Comparison of ENCODE assay signal across 8 mouse cellular contexts in the genomic region with DNA sequence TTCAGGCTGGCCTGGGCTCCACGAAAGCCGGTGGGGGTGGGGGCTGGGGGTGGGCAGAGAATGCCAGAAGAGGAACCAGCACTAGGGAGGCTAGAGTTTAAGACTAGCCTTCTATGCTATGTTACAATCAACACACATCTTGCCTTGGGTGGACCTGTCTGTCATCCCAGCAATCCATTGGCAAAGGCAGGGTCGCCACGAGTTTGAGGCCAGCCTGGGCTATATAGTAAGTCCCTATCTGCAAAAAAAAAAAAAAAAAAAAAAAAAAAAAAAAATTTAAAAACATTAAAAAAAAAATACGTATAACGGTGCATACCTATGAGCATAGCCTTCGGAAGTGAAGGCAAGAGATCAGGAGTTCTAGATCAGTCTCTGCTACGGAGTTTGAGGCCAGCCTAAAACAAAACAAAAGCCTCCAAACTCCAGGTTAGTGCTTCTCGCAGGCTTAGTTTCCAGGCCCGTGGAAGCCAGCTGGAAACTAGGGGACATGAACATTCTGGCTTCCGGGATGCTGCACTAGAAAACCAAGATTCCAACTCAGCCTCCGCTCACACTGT. TPM values are rescaled to one million over a fixed set of nuclear protein-coding genes. Genes with fewer than 3 reads are reported as not detected.
A peak's percentile ranks its signal among the peaks of the same experiment; 100 is the strongest.
DNase-seq lines count a peak whose midpoint lies in the region; ATAC-seq and TF ChIP-seq lines count a peak whose summit lies in the region.

No protein-coding gene starts in this region.

- peak overlapping the region; percentile 70 for H3K9ac ChIP-seq in limb, embryonic 13.5 days

- H3K27me3 ChIP-seq in cerebellum, adult 2 months (ENCODE audit: control insufficient read depth, insufficient read depth, low read length): no peaks in the 10 kb centered on the region
- no peaks in the 10 kb centered on the region for H3K27me3 ChIP-seq in testis, adult 2 months (ENCODE audit: control insufficient read depth, insufficient read depth, low read length)
- H3K27me3 ChIP-seq in limb, embryonic 13.5 days: no peaks in the 10 kb centered on the region

- 9% methylated on average over 12 of the region's 12 CpGs for WGBS in cerebellum, adult 2 months
- whole genome bisulfite sequencing in limb, embryonic 13.5 days: 19% methylated on average over 12 of the region's 12 CpGs

- H3K36me3 ChIP-seq in testis, adult 2 months (ENCODE audit: control insufficient read depth, insufficient read depth, low read length): no peaks in the 10 kb centered on the region
- peaks cover 29% of the 10 kb centered on the region for H3K36me3 ChIP-seq in limb, embryonic 13.5 days

- DNase-seq in cerebellum, adult 2 months: no peak
- DNase-seq in cerebellum, adult 18-20 months: no peak
- DNase-seq in testis, postnatal 14 days (ENCODE audit: low spot score): no peak
- DNase-seq in right cerebral cortex, postnatal 10 days (ENCODE audit: low spot score in 2 of 2): no peak
- no peak for DNase-seq in urinary bladder, postnatal 4 days (ENCODE audit: low spot score in 2 of 2)
- no peak for DNase-seq in adrenal gland, adult 18-20 months (ENCODE audit: low spot score in 2 of 2)

- no peak for ATAC-seq in limb, embryonic 13.5 days (ENCODE audit: low FRiP score, low read depth)

- H3K27ac ChIP-seq in cerebellum, adult 2 months (ENCODE audit: insufficient read depth, low read length): peak overlapping the region; percentile 88
- peak overlapping the region; percentile 97 for H3K27ac ChIP-seq in testis, adult 2 months (ENCODE audit: control insufficient read depth, insufficient read depth, low read depth, low read length)
- H3K27ac ChIP-seq in limb, embryonic 13.5 days: peak overlapping the region; percentile 64

- peak overlapping the region; percentile 89 for H3K4me3 ChIP-seq in cerebellum, adult 2 months (replicated peaks; ENCODE audit: insufficient read depth, low read depth, low read length)
- H3K4me3 ChIP-seq in testis, adult 2 months (ENCODE audit: control insufficient read depth, low read depth, low read length): peak overlapping the region; percentile 99
- peak overlapping the region; percentile 61 for H3K4me3 ChIP-seq in limb, embryonic 13.5 days

- no peak for TF ChIP-seq POLR2A in cerebellum, adult 2 months (IDR thresholded peaks at IDR 0.05; ENCODE audit: borderline replicate concordance, insufficient read depth, low read length)
- no peak for TF ChIP-seq POLR2A in testis, adult 2 months (IDR thresholded peaks at IDR 0.05; ENCODE audit: control insufficient read depth, low read depth, low read length)

- H3K4me1 ChIP-seq in cerebellum, adult 2 months (ENCODE audit: control insufficient read depth, insufficient read depth, low read length): peaks cover 20% of the 10 kb centered on the region
- peaks cover 24% of the 10 kb centered on the region for H3K4me1 ChIP-seq in testis, adult 2 months (ENCODE audit: control insufficient read depth, insufficient read depth, low read length)
- peaks cover 60% of the 10 kb centered on the region for H3K4me1 ChIP-seq in limb, embryonic 13.5 days

- no peaks in the 10 kb centered on the region for H3K9me3 ChIP-seq in limb, embryonic 13.5 days

- peak overlapping the region; percentile 99 for H3K4me2 ChIP-seq in limb, embryonic 13.5 days (replicated peaks)

- TF ChIP-seq CTCF in cerebellum, adult 2 months (IDR thresholded peaks at IDR 0.05; ENCODE audit: borderline replicate concordance, insufficient read depth, low read depth, low read length): no peak
- TF ChIP-seq CTCF in testis, adult 2 months (IDR thresholded peaks at IDR 0.05; ENCODE audit: control insufficient read depth, insufficient read depth, insufficient replicate concordance, low read depth, low read length): no peak

RNA-seq across cellular contexts. Expression of a gene that starts 1.0 kb away (rescaled TPM):
- polyA plus RNA-seq in cerebellum, adult 2 months (2012; rRNA removed): 0.22 and 0.29 TPM in 2 replicates
- 844 and 936 TPM in 2 replicates for polyA plus RNA-seq in testis, adult 2 months (2012; rRNA removed)
- polyA plus RNA-seq in limb, embryonic 13.5 days (2015; fragmentation: Nextera tagmentation; extraction: Ambion mirVana): 4.3 TPM in 2 replicates
- under 1 TPM; 0.51 to 0.60 TPM for total RNA-seq in adrenal gland, adult 18-20 months (2021)

RNA-seq across cellular contexts. Expression of a gene that starts 1.4 kb away (rescaled TPM):
- polyA plus RNA-seq in cerebellum, adult 2 months (2012; rRNA removed): 221 and 239 TPM in 2 replicates
- 122 and 131 TPM in 2 replicates for polyA plus RNA-seq in testis, adult 2 months (2012; rRNA removed)
- 173 and 181 TPM in 2 replicates for polyA plus RNA-seq in limb, embryonic 13.5 days (2015; fragmentation: Nextera tagmentation; extraction: Ambion mirVana)
- total RNA-seq in adrenal gland, adult 18-20 months (2021): 100 to 1,000 TPM; 176 to 210 TPM

RNA-seq across cellular contexts. Expression of a gene that starts 1.5 kb away (rescaled TPM):
- 15.4 and 16.8 TPM in 2 replicates for polyA plus RNA-seq in cerebellum, adult 2 months (2012; rRNA removed)
- polyA plus RNA-seq in testis, adult 2 months (2012; rRNA removed): 0.95 TPM in 2 replicates
- 4.2 and 6.6 TPM in 2 replicates for polyA plus RNA-seq in limb, embryonic 13.5 days (2015; fragmentation: Nextera tagmentation; extraction: Ambion mirVana)
- 1 to 10 TPM; 2.2 to 3.1 TPM for total RNA-seq in adrenal gland, adult 18-20 months (2021)

RNA-seq across cellular contexts. Expression of a gene that starts 13.5 kb away (rescaled TPM):
- polyA plus RNA-seq in cerebellum, adult 2 months (2012; rRNA removed): 0.18 and 0.41 TPM in 2 replicates
- 0.36 and 0.51 TPM in 2 replicates for polyA plus RNA-seq in testis, adult 2 months (2012; rRNA removed)
- 1.2 and 1.6 TPM in 2 replicates for polyA plus RNA-seq in limb, embryonic 13.5 days (2015; fragmentation: Nextera tagmentation; extraction: Ambion mirVana)
- under 1 TPM; 0.06 to 0.10 TPM for total RNA-seq in adrenal gland, adult 18-20 months (2021)

Comparison
In these comparisons a context has a peak if more than half of its experiments do, and no peak if none do; other contexts are left out.
1. RNA of a gene that starts 1.0 kb away (polyA plus RNA-seq): 844 to 936 TPM in testis, adult 2 months; 4.3 TPM in limb, embryonic 13.5 days and 0.22 to 0.29 TPM in cerebellum, adult 2 months; every median in the first group is over 100 times any median in the second.
2. Peak in every context shown above with its lines, with median percentiles within 50 percentile points of each other: H3K27ac ChIP-seq and H3K4me3 ChIP-seq.